Mouse (Mus musculus) olfactory bulb, adult 2 months (tissue): ENCODE measurements at regions not wholly inside any gene's neighbourhood (a gene's known extent, or its start where the extent isn't known, plus 50 kb on each side); places are given as distances from the start of the nearest gene placed in this dataset.

Experiments used
- CTCF ChIP-seq: fragments of 200-500 bp; IDR thresholded peaks from 2 replicates; pipeline ENCODE4 v1.5.1; 2012; ENCODE audit warnings: low read depth, mild to moderate bottlenecking, low read length, moderate library complexity; ENCODE audit not compliant: insufficient read depth
- POLR2A ChIP-seq: fragments of 200-500 bp; IDR thresholded peaks from 2 replicates; pipeline ENCODE4 v1.6.1; 2012; ENCODE audit warnings: mild to moderate bottlenecking, low read depth, low read length, moderate library complexity; ENCODE audit not compliant: insufficient read depth

GRCm38 (mm10) chr17:4906504-4906903, 87.6 kb upstream of the Arid1b start:
- TF ChIP-seq POLR2A (no peak), CTCF (no peak)
